Mouse (Mus musculus): ENCODE results near the gene Hcn2.

GRCm38 (mm10) chr10:79721089-79721488 lies 4.7 kb downstream of the Hcn2 start:
- TF ChIP-seq EP300 (IDR thresholded peaks at IDR 0.05; ENCODE audit: low read depth) (no peak), CTCF (IDR thresholded peaks at IDR 0.05; ENCODE audit: low read depth) (no peak)

Data from liver, postnatal 0 days (tissue).